Mouse (Mus musculus) G1E (cell line): Measurements from ENCODE around the gene Sf3a1.

Source experiments
- CTCF ChIP-seq: IDR thresholded peaks from 2 replicates; pipeline ENCODE4 v1.5.1; 2012; ENCODE audit warnings: low read depth, low read length, inconsistent platforms, mixed read lengths
- GATA1 ChIP-seq: IDR thresholded peaks from 2 replicates; pipeline ENCODE4 v1.6.1; 2012; ENCODE audit warnings: borderline replicate concordance, low read length, inconsistent platforms, mixed read lengths
- POLR2AphosphoS5 ChIP-seq: IDR thresholded peaks from 2 replicates; pipeline ENCODE4 v1.6.1; 2012; ENCODE audit warnings: low read depth, low read length, inconsistent platforms; ENCODE audit not compliant: insufficient replicate concordance

DNA sequence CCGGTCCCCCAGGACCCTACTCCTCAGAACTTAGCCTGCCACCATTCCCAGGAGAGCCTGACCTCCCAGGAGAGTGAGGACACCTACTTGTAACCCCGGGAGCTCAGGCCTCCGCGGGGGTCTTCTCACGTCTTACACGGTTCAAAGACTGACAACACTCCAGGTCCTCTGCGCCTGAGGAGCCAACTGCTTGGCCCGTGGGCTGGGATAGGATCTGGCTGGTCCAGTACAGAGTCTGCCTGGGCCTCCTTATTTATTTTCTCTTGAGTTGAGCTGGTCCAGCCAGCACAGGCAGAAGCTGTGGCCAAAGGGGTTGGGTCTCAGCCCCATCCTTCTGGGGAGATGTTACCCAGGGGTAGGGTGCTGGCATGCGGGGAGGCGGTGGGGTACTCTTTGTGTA, 54.9 kb downstream of the Sf3a1 start:
- no peak for TF ChIP-seq CTCF
- no peak for TF ChIP-seq GATA1
- TF ChIP-seq POLR2AphosphoS5, result no peak
